Mouse (Mus musculus) stomach, embryonic 16.5 days (tissue): ENCODE measurements at regions not wholly inside any gene's neighbourhood (a gene's known extent, or its start where the extent isn't known, plus 50 kb on each side); places are given as distances from the start of the nearest gene placed in this dataset.
"Not testable (repeated sequence)": the region's sequence is repeated elsewhere in the genome, so short reads cannot be mapped to it uniquely, and the experiment has no call there.

Source experiments
- ATAC-seq: fragments of 200-750 bp; cut with Nextera tagmentation; 2 replicates; pipeline ENCODE4 v1.8.0; 2017; ENCODE audit warnings: moderate number of reproducible peaks, moderate TSS enrichment; ENCODE audit not compliant: insufficient read depth, low FRiP score
- H3K27ac ChIP-seq: fragments of 300-500 bp; sonication (generic); 2 replicates; pipeline ENCODE4 v1.5.1; 2014; ENCODE audit warnings: low read length
- H3K27me3 ChIP-seq: fragments of 300-500 bp; sonication (generic); 2 replicates; pipeline ENCODE4 v1.6.1; 2014; ENCODE audit warnings: low read length, control low read depth, mixed read lengths; ENCODE audit not compliant: control insufficient read depth, insufficient read depth
- H3K36me3 ChIP-seq: fragments of 300-500 bp; sonication (generic); 2 replicates; pipeline ENCODE4 v1.6.1; 2014; ENCODE audit warnings: low read length; ENCODE audit not compliant: control insufficient read depth, insufficient read depth
- H3K4me1 ChIP-seq: fragments of 300-500 bp; sonication (generic); 2 replicates; pipeline ENCODE4 v1.6.1; 2014; ENCODE audit warnings: low read length, control low read depth, mixed read lengths; ENCODE audit not compliant: control insufficient read depth, insufficient read depth
- H3K4me2 ChIP-seq: fragments of 300-500 bp; sonication (generic); 2 replicates; pipeline ENCODE4 v1.6.1; 2014; ENCODE audit warnings: low read depth, low read length, mixed read lengths
- H3K4me3 ChIP-seq: fragments of 300-500 bp; sonication (generic); replicated peaks from 2 replicates; pipeline ENCODE4 v1.5.1; 2014; ENCODE audit warnings: mild to moderate bottlenecking, low read length
- H3K9ac ChIP-seq: fragments of 300-500 bp; sonication (generic); 2 replicates; pipeline ENCODE4 v1.6.1; 2014; ENCODE audit warnings: low read length
- H3K9me3 ChIP-seq: fragments of 300-500 bp; sonication (generic); replicated peaks from 2 replicates; pipeline ENCODE4 v1.6.1; 2016; ENCODE audit warnings: low read length, control low read depth; ENCODE audit not compliant: control insufficient read depth
- WGBS: fragments of 180-500 bp; shearing (Covaris S2); extraction: QIAGEN DNeasy Blood & Tissue Kit; methylation state at CpG from one replicate; pipeline ENCODE4 v1.1.7; 2014; 5-methylcytosine and 5-hydroxymethylcytosine counted together

GRCm38 (mm10) chr2:123655551-123655950, 434.2 kb upstream of the Sema6d start:
- H3K9me3 ChIP-seq: no peaks in the 10 kb centered on the region
- H3K27me3 ChIP-seq: no peaks in the 10 kb centered on the region
- ATAC-seq: no peak
- no peak overlapping the region for H3K9ac ChIP-seq
- H3K36me3 ChIP-seq: no peaks in the 10 kb centered on the region
- H3K27ac ChIP-seq: no peak overlapping the region
- no peak overlapping the region for H3K4me3 ChIP-seq
- WGBS: 78% methylated on average over 1 of the region's 1 CpGs
- H3K4me2 ChIP-seq: no peak overlapping the region
- no peaks in the 10 kb centered on the region for H3K4me1 ChIP-seq

GRCm38 (mm10) chr2:123688290-123689030, 401.3 kb upstream of the Sema6d start:
- ATAC-seq: no peak
- no peaks in the 10 kb centered on the region for H3K9me3 ChIP-seq
- no peak overlapping the region for H3K4me3 ChIP-seq
- H3K4me2 ChIP-seq: no peak overlapping the region
- no peak overlapping the region for H3K27ac ChIP-seq
- no peaks in the 10 kb centered on the region for H3K27me3 ChIP-seq
- no peaks in the 10 kb centered on the region for H3K4me1 ChIP-seq
- WGBS: 58% methylated on average over 4 of the region's 4 CpGs
- no peak overlapping the region for H3K9ac ChIP-seq
- no peaks in the 10 kb centered on the region for H3K36me3 ChIP-seq

- H3K9me3 ChIP-seq: no peaks in the 10 kb centered on the region
- no peak overlapping the region for H3K9ac ChIP-seq
- H3K4me1 ChIP-seq: no peaks in the 10 kb centered on the region
- H3K4me2 ChIP-seq: no peak overlapping the region
- H3K27me3 ChIP-seq: no peaks in the 10 kb centered on the region
- H3K4me3 ChIP-seq: no peak overlapping the region
- H3K36me3 ChIP-seq: no peaks in the 10 kb centered on the region
- no peak for ATAC-seq
- WGBS: 66% methylated on average over 1 of the region's 1 CpGs
- no peak overlapping the region for H3K27ac ChIP-seq
These were observed 400.0 kb upstream of the Sema6d start for GRCm38 (mm10) chr2:123689801-123690200.

- Histone ChIP-seq H3K4me2 (no peak overlapping the region), H3K36me3 (no peaks in the 10 kb centered on the region), H3K4me3 (no peak overlapping the region), H3K27ac (no peak overlapping the region), H3K4me1 (no peaks in the 10 kb centered on the region), H3K27me3 (no peaks in the 10 kb centered on the region), H3K9ac (no peak overlapping the region), H3K9me3 (no peaks in the 10 kb centered on the region)
- ATAC-seq: no peak
- WGBS: 69% methylated on average over 4 of the region's 4 CpGs
These were observed 350.1 kb upstream of the Sema6d start for GRCm38 (mm10) chr2:123739688-123740087.

- Histone ChIP-seq H3K9ac (no peak overlapping the region), H3K4me3 (no peak overlapping the region), H3K4me2 (no peak overlapping the region), H3K36me3 (no peaks in the 10 kb centered on the region), H3K9me3 (no peaks in the 10 kb centered on the region), H3K27me3 (no peaks in the 10 kb centered on the region), H3K4me1 (no peaks in the 10 kb centered on the region), H3K27ac (no peak overlapping the region)
- 76% methylated on average over 6 of the region's 6 CpGs for WGBS
- no peak for ATAC-seq
These were observed 349.2 kb upstream of the Sema6d start for GRCm38 (mm10) chr2:123740541-123740940.

- WGBS: 71% methylated on average over 7 of the region's 7 CpGs
- ATAC-seq: no peak
These were observed 335.5 kb upstream of the Sema6d start for GRCm38 (mm10) chr2:123754220-123754619.

GRCm38 (mm10) chr2:123754656-123755499, 334.9 kb upstream of the Sema6d start:
- 53% methylated on average over 10 of the region's 24 CpGs for WGBS
- Histone ChIP-seq H3K4me3 (peak overlapping the region; percentile 21), H3K4me2 (peak overlapping the region; percentile 34; the same call in 1 of the 2 replicates)
- not testable (repeated sequence) for ATAC-seq, H3K36me3 ChIP-seq, H3K9me3 ChIP-seq, H3K27ac ChIP-seq, H3K27me3 ChIP-seq, H3K4me1 ChIP-seq, H3K9ac ChIP-seq

More at GRCm38 (mm10) chr2:123754220-123754619, 335.5 kb upstream of the Sema6d start:
- Histone ChIP-seq H3K36me3 (no peaks in the 10 kb centered on the region), H3K9ac (no peak overlapping the region), H3K27ac (no peak overlapping the region), H3K4me3 (peak overlapping the region; percentile 21), H3K27me3 (no peaks in the 10 kb centered on the region), H3K4me1 (no peaks in the 10 kb centered on the region), H3K9me3 (no peaks in the 10 kb centered on the region), H3K4me2 (peak overlapping the region; percentile 34; the same call in 1 of the 2 replicates)

GRCm38 (mm10) chr2:123799226-123799786, 290.5 kb upstream of the Sema6d start:
- no peaks in the 10 kb centered on the region for H3K27me3 ChIP-seq
- no peak overlapping the region for H3K4me3 ChIP-seq
- H3K9ac ChIP-seq: no peak overlapping the region
- no peaks in the 10 kb centered on the region for H3K4me1 ChIP-seq
- H3K27ac ChIP-seq: no peak overlapping the region
- H3K9me3 ChIP-seq: no peaks in the 10 kb centered on the region
- no peak overlapping the region for H3K4me2 ChIP-seq
- no peak for ATAC-seq
- WGBS: 92% methylated on average over 3 of the region's 3 CpGs
- H3K36me3 ChIP-seq: no peaks in the 10 kb centered on the region

GRCm38 (mm10) chr2:123805646-123806045, 284.1 kb upstream of the Sema6d start:
- H3K4me3 ChIP-seq: no peak overlapping the region
- H3K4me2 ChIP-seq: no peak overlapping the region
- ATAC-seq: no peak
- WGBS: 73% methylated on average over 2 of the region's 2 CpGs
- H3K36me3 ChIP-seq: no peaks in the 10 kb centered on the region
- no peaks in the 10 kb centered on the region for H3K4me1 ChIP-seq
- H3K27me3 ChIP-seq: no peaks in the 10 kb centered on the region
- no peaks in the 10 kb centered on the region for H3K9me3 ChIP-seq
- H3K9ac ChIP-seq: no peak overlapping the region
- no peak overlapping the region for H3K27ac ChIP-seq
